Mouse (Mus musculus) CH12.LX (cell line): ENCODE measurements at regions not wholly inside any gene's neighbourhood (a gene's known extent, or its start where the extent isn't known, plus 50 kb on each side); places are given as distances from the start of the nearest gene placed in this dataset.

ENCODE experiments used
- DNase-seq: peaks from one replicate; pipeline ENCODE4 v3.0.0-alpha.2; 2013; ENCODE audit errors: extremely low read depth
- H3K27ac ChIP-seq: 2 replicates; pipeline ENCODE4 v1.5.1; 2012; ENCODE audit warnings: low read depth, mild to moderate bottlenecking, control low read depth, moderate library complexity; ENCODE audit not compliant: insufficient read depth
- H3K27me3 ChIP-seq: replicated peaks from 2 replicates; pipeline ENCODE3; 2012; ENCODE audit warnings: inconsistent platforms
- H3K36me3 ChIP-seq, 2 experiments: replicated peaks in 1 of 2; 2 replicates each; pipeline versions ENCODE3 to v1.6.1; 2012; ENCODE audit warnings: inconsistent platforms in 1 of 2, low read length in 1 of 2, mild to moderate bottlenecking in 1 of 2, mixed read lengths in 1 of 2, moderate library complexity in 1 of 2; ENCODE audit not compliant: control insufficient read depth in 1 of 2, insufficient read depth in 1 of 2
- H3K4me1 ChIP-seq, 2 experiments: 2 replicates each; pipeline ENCODE4 v1.6.1; 2012; ENCODE audit warnings: inconsistent platforms in 1 of 2, moderate library complexity in 1 of 2; ENCODE audit not compliant: insufficient read depth in 2 of 2, control insufficient read depth in 1 of 2
- H3K4me2 ChIP-seq: 2 replicates; pipeline ENCODE4 v1.6.1; 2012; ENCODE audit warnings: low read depth, mild to moderate bottlenecking, control low read depth; ENCODE audit not compliant: poor library complexity, insufficient read depth, severe bottlenecking
- H3K4me3 ChIP-seq, 3 experiments: fragments of 150-350 bp in 1 of 3; sonication (generic) in 1 of 3; replicated peaks in 1 of 3; 2 replicates each; pipeline versions ENCODE3 to v1.5.1; 2011 to 2012; ENCODE audit warnings: low read depth in 2 of 3, low read length in 2 of 3, mild to moderate bottlenecking in 2 of 3, moderate library complexity in 2 of 3, control low read depth in 1 of 3, improper control_type of control experiment in 1 of 3, inconsistent platforms in 1 of 3, mixed read lengths in 1 of 3; ENCODE audit not compliant: poor library complexity in 1 of 3
- H3K79me2 ChIP-seq: replicated peaks from 2 replicates; pipeline ENCODE4 v1.6.1; 2012; ENCODE audit warnings: mild to moderate bottlenecking, moderate library complexity; ENCODE audit not compliant: control insufficient read depth, poor library complexity, insufficient read depth, severe bottlenecking; ENCODE audit errors: extremely low read depth
- H3K9ac ChIP-seq: 2 replicates; pipeline ENCODE4 v1.6.1; 2012; ENCODE audit warnings: low read depth, mild to moderate bottlenecking, control low read depth, moderate library complexity; ENCODE audit not compliant: insufficient read depth
- H3K9me3 ChIP-seq: replicated peaks from 2 replicates; pipeline ENCODE3; 2012; ENCODE audit warnings: low read length, inconsistent platforms, mixed read lengths
- BHLHE40 ChIP-seq: IDR thresholded peaks from 2 replicates; pipeline ENCODE4 v1.6.1; 2011; ENCODE audit warnings: mild to moderate bottlenecking, low read depth, low read length, improper control_type of control experiment
- CHD2 ChIP-seq: IDR thresholded peaks from 2 replicates; pipeline ENCODE4 v1.6.1; 2011; ENCODE audit warnings: low read length, improper control_type of control experiment
- E2F4 ChIP-seq: IDR thresholded peaks from 2 replicates; pipeline ENCODE4 v1.6.1; 2011; ENCODE audit warnings: low read depth, low read length, improper control_type of control experiment; ENCODE audit not compliant: insufficient replicate concordance
- ELF1 ChIP-seq: IDR thresholded peaks from 2 replicates; pipeline ENCODE4 v1.6.1; 2014; ENCODE audit warnings: low read depth, mild to moderate bottlenecking, inconsistent platforms, low read length, improper control_type of control experiment
- EP300 ChIP-seq: IDR thresholded peaks from 2 replicates; pipeline ENCODE4 v1.6.1; 2011; ENCODE audit warnings: low read length, improper control_type of control experiment
- HCFC1 ChIP-seq: IDR thresholded peaks from 2 replicates; pipeline ENCODE4 v1.6.1; 2012; ENCODE audit warnings: low read depth, mild to moderate bottlenecking, inconsistent platforms, low read length, improper control_type of control experiment
- JUN ChIP-seq: IDR thresholded peaks from 2 replicates; pipeline ENCODE4 v1.6.1; 2011; ENCODE audit warnings: low read depth, mild to moderate bottlenecking, low read length, improper control_type of control experiment, moderate library complexity; ENCODE audit not compliant: insufficient read depth
- JUND ChIP-seq: conservative IDR thresholded peaks from 2 replicates; pipeline ENCODE4 v1.6.1; 2011; ENCODE audit warnings: low read depth, low read length, improper control_type of control experiment
- MAFK ChIP-seq: IDR thresholded peaks from 2 replicates; pipeline ENCODE4 v1.6.1; 2011; ENCODE audit warnings: low read length, improper control_type of control experiment; ENCODE audit not compliant: insufficient replicate concordance
- MEF2A ChIP-seq: IDR thresholded peaks from 2 replicates; pipeline ENCODE4 v1.6.1; 2014; ENCODE audit warnings: low read depth, mild to moderate bottlenecking, inconsistent platforms, low read length, improper control_type of control experiment, borderline replicate concordance
- MYC ChIP-seq: IDR thresholded peaks from 2 replicates; pipeline ENCODE4 v1.6.1; 2011; ENCODE audit warnings: low read depth, mild to moderate bottlenecking, improper control_type of control experiment, low read length
- PAX5 ChIP-seq: IDR thresholded peaks from 2 replicates; pipeline ENCODE4 v1.6.1; 2012; ENCODE audit warnings: low read length, inconsistent platforms, mixed read lengths
- POLR2A ChIP-seq: IDR thresholded peaks from 2 replicates; pipeline ENCODE4 v1.6.1; 2011; ENCODE audit warnings: low read depth, mild to moderate bottlenecking, improper control_type of control experiment, low read length
- RCOR1 ChIP-seq: conservative IDR thresholded peaks from 2 replicates; pipeline ENCODE4 v1.6.1; 2012; ENCODE audit warnings: low read depth, mild to moderate bottlenecking, inconsistent platforms, low read length, improper control_type of control experiment
- SIN3A ChIP-seq: IDR thresholded peaks from 2 replicates; pipeline ENCODE4 v1.6.1; 2012; ENCODE audit warnings: low read length, improper control_type of control experiment, inconsistent platforms
- TBP ChIP-seq: conservative IDR thresholded peaks from 2 replicates; pipeline ENCODE4 v1.6.1; 2011; ENCODE audit warnings: low read depth, low read length, improper control_type of control experiment
- UBTF ChIP-seq: IDR thresholded peaks from 2 replicates; pipeline ENCODE4 v1.6.1; 2012; ENCODE audit warnings: low read depth, mild to moderate bottlenecking, inconsistent platforms, low read length, improper control_type of control experiment, moderate library complexity
- USF1 ChIP-seq: IDR thresholded peaks from 2 replicates; pipeline ENCODE4 v1.6.1; 2014; ENCODE audit warnings: low read depth, mild to moderate bottlenecking, inconsistent platforms, low read length, improper control_type of control experiment
- USF2 ChIP-seq: conservative IDR thresholded peaks from 2 replicates; pipeline ENCODE4 v1.6.1; 2011; ENCODE audit warnings: low read depth, low read length, improper control_type of control experiment
- ZMIZ1 ChIP-seq: IDR thresholded peaks from 2 replicates; pipeline ENCODE4 v1.6.1; 2012; ENCODE audit warnings: low read depth, mild to moderate bottlenecking, inconsistent platforms, low read length, improper control_type of control experiment
- ZNF384 ChIP-seq: IDR thresholded peaks from 2 replicates; pipeline ENCODE4 v1.6.1; 2012; ENCODE audit warnings: low read depth, low read length, improper control_type of control experiment, inconsistent platforms
- dilution Hi-C: fragments of 300-500 bp; cut with MboI; formaldehyde crosslinking; loops from 2 replicates; pipeline ENCODE4 v1.14.3; 2020; ENCODE audit warnings: low sequenced_read_pairs; ENCODE audit not compliant: extremely low pct_unique_long_range_greater_than_20kb, extremely low pct_ligation_motif_present
- in situ Hi-C: fragments of 300-500 bp; cut with MboI; formaldehyde crosslinking; loops from 3 replicates; pipeline ENCODE4 v1.14.3; 2019; ENCODE audit warnings: low sequenced_read_pairs, low pct_ligation_motif_present, low pct_unique_long_range_greater_than_20kb, mixed read lengths

DNA sequence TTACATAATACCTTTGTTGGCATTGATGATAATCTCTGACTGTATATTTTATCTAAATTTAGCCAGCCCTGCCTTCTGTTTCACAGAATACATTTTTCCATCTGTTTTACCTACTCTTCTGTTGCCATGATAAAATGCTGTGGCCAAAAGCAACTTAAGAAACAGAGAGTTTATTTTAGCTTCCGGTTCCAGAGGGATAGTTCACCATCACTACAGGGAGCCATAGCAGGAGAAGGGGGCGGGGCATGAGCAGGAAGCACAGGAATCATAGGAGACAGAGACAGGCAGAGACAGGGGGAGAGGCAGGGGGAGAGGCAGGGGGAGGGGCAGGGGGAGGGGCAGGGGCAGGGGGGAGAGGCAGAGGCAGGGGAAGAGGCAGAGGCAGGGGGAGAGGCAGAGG, 72.8 kb upstream of the Plcz1 start:
- no peak for DNase-seq
- Histone ChIP-seq H3K27ac (no peak overlapping the region), H3K36me3 (no peaks in the 10 kb centered on the region), H3K9ac (no peak overlapping the region), H3K4me1 (no peaks in the 10 kb centered on the region), H3K4me3 (no peak overlapping the region), H3K9me3 (peaks cover 46% of the 10 kb centered on the region), H3K4me2 (no peak overlapping the region), H3K27me3 (no peaks in the 10 kb centered on the region)
- dilution Hi-C loops, result no loop called here
- no peak for TF ChIP-seq HCFC1
- TF ChIP-seq USF2, result no peak
- no peak for TF ChIP-seq UBTF
- no peak for TF ChIP-seq E2F4
- no peak for TF ChIP-seq MAFK
- TF ChIP-seq EP300, result no peak
- TF ChIP-seq PAX5, result no peak
- TF ChIP-seq, all 38 proteins: peak for 0
- in situ Hi-C loops, result no loop called here
- no peaks in the 10 kb centered on the region for H3K79me2 ChIP-seq

DNA sequence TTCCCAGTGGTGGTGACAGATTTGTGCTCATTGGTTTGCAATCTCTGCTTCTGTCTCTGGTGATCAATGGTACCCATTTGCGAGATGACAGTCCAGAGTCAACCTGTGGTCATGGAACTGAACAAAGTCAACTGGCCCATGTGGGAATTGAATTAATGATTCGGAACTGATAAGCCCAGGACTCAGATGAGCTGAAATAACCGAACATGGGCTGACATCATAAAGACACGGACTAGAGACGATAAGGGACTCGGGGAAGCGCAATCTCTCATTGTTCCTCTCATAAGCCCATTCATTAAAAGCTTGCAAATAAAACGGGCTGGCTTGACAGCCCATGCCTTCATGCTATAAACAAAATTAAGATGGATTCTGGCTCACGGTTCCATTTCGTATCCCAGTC, 70.8 kb upstream of the Plcz1 start:
- H3K27me3 ChIP-seq, result no peaks in the 10 kb centered on the region
- DNase-seq, result no peak
- H3K9ac ChIP-seq, result no peak overlapping the region
- no peaks in the 10 kb centered on the region for H3K4me1 ChIP-seq
- in situ Hi-C loops (no loop called here), dilution Hi-C loops (no loop called here)
- H3K27ac ChIP-seq, result no peak overlapping the region
- no peak overlapping the region for H3K4me2 ChIP-seq
- no peak overlapping the region for H3K4me3 ChIP-seq
- no peaks in the 10 kb centered on the region for H3K36me3 ChIP-seq
- no peaks in the 10 kb centered on the region for H3K79me2 ChIP-seq
- TF ChIP-seq HCFC1, result no peak
- no peak for TF ChIP-seq MAFK
- TF ChIP-seq JUN, result no peak
- TF ChIP-seq EP300, result no peak
- no peak for TF ChIP-seq ZNF384
- no peak for TF ChIP-seq E2F4
- no peak for TF ChIP-seq ELF1
- no peak for TF ChIP-seq POLR2A
- no peak for TF ChIP-seq RCOR1
- no peak for TF ChIP-seq JUND
- TF ChIP-seq CHD2, result no peak
- TF ChIP-seq MEF2A, result no peak
- TF ChIP-seq ZMIZ1, result no peak
- TF ChIP-seq PAX5, result no peak
- no peak for TF ChIP-seq MYC
- TF ChIP-seq SIN3A, result no peak
- TF ChIP-seq USF1, result no peak
- no peak for TF ChIP-seq BHLHE40
- no peak for TF ChIP-seq TBP
- peaks cover 48% of the 10 kb centered on the region for H3K9me3 ChIP-seq
